Mouse (Mus musculus) liver, adult 2 months (tissue): ENCODE data around the gene Ppp1r37.

Source experiments
- CTCF ChIP-seq: fragments of 200-500 bp; IDR thresholded peaks from 2 replicates; pipeline ENCODE4 v1.5.1; 2011; ENCODE audit warnings: low read depth, low read length, control low read depth
- POLR2A ChIP-seq: fragments of 200-500 bp; IDR thresholded peaks from 2 replicates; pipeline ENCODE4 v1.6.1; 2011; ENCODE audit warnings: low read length, control low read depth; ENCODE audit not compliant: insufficient read depth; ENCODE audit errors: extremely low read depth

- TF ChIP-seq CTCF = no peak
- no peak for TF ChIP-seq POLR2A
These were observed 53.1 kb downstream of the Ppp1r37 start for GRCm38 (mm10) chr7:19509786-19510185.
